Mouse (Mus musculus) urinary bladder, adult 2 months (tissue): ENCODE data around the gene Ninl. TPM values are rescaled to one million over a fixed set of nuclear protein-coding genes. Genes with fewer than 3 reads are reported as not detected.

ENCODE experiments used
- DNase-seq: peaks from one replicate; pipeline ENCODE4 v3.0.0; 2022; ENCODE audit warnings: low spot score
- polyA plus RNA-seq: library from polyadenylated mRNA; depleted of rRNA; stranded (reverse); fragments of >200 nt; gene quantifications from 2 replicates; pipeline ENCODE4 v1.2.3, GENCODE M21; 2012; rRNA removed

Ninl gene
- polyA plus RNA-seq, 1 experiment: 6.5 TPM

GRCm38 (mm10) chr2:150904272-150904935, 134.8 kb downstream of the Ninl start, which contains the start of gene Abhd12:
Gene Abhd12, minus strand, starts transcription at chr2:150904741.
- DNase-seq: peak; percentile 99

DNA sequence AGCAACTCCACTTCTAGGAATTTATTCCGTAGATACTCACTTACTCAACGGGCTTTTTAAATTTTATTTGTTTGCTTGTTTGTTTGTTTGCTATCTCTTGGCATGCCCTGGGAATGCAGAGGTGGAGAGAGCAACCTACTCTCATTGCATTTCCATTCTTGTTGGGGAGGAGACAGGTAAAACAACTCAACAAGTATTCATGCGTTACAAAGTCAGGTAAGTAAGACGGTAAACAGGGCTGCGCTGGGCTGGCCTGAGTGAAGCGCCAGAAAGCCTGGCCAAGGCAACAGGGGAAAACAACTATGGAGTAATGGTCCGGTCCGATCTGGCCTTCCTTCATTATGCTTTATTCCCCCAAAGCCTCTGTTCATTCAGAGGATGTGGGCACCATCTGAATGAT, 136.8 kb downstream of the Ninl start:
- DNase-seq: no peak

DNA sequence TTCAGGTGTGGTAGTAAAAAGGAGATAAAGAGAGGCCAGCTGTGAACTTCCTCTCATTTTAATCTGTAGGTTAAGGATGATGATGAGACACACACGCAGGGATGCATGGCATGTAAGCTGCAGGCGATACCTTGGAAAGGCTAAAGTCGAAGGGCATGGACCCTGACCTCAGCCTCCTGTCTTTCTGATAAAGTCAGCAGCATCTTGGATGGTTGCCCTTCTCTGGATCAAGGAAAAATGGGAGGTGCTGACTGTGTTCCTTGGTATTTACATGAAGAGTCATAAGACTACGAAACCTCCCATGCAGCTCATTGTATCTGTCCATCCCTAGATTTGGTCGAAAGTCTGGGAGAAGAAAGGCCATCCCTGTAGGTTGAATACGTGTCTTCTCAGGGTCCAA, 138.8 kb downstream of the Ninl start:
- no peak for DNase-seq

- DNase-seq: no peak
Measured at GRCm38 (mm10) chr2:150895691-150896252, 143.4 kb downstream of the Ninl start.

GRCm38 (mm10) chr2:150894617-150895267, 144.4 kb downstream of the Ninl start:
- DNase-seq: no peak

GRCm38 (mm10) chr2:150887370-150887769, 151.8 kb downstream of the Ninl start:
- no peak for DNase-seq

DNA sequence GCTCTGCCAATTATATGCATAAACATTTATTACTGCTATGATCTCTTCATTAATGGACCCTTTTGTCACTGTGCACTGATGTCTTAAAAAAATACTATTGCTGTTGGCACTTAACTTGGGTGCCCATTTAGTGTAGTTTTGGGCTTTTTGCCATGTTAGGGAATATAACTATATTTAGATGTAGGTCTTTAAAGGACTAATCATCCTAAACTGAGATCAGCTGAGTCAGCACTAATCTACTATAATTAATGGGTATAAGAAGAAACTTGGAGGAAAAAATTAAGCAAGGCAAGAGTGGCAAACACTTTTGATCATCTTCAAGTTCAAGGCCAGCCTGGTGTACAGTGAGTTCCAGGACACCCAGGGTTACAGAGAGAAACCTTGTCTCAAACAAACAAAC, 152.9 kb downstream of the Ninl start:
- no peak for DNase-seq

- DNase-seq: no peak
Measured at GRCm38 (mm10) chr2:150885814-150886213, 153.4 kb downstream of the Ninl start.

DNA sequence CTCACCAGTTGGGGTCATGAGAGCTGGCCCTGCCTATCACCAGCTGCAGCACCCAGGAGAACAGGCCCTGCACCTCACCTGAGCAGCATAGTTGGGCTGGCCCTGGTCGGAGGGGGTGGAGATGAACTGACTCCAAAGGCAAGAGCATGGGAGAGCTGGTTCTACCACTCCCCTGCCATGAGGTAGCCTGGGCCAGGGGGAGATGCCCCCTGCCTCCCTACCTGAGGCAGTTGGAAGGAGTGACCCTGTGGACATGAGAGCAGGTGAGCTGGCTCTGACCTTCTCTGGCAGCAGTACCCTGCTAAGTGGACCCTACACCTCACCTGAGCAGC, 154.4 kb downstream of the Ninl start:
- peak; percentile 26 for DNase-seq

Other genes with a start within 250 kb of the Ninl start
- 204 and 249 TPM in 2 replicates for gene Abhd12, start 134.6 kb downstream of the Ninl start, polyA plus RNA-seq
- gene Gins1, start 134.0 kb downstream of the Ninl start, polyA plus RNA-seq: 2.6 and 4.3 TPM in 2 replicates
- gene Nanp, start within 50 bp of the Ninl start, polyA plus RNA-seq: 11.5 and 15.2 TPM in 2 replicates
- gene Gm14151, start 53.0 kb upstream of the Ninl start, polyA plus RNA-seq: not detected in 2 replicates
- not detected in 2 replicates for gene Gm14147, start 58.9 kb upstream of the Ninl start, polyA plus RNA-seq